Mouse (Mus musculus) ES-E14 (cell line): ENCODE measurements at regions not wholly inside any gene's neighbourhood (a gene's known extent, or its start where the extent isn't known, plus 50 kb on each side); places are given as distances from the start of the nearest gene placed in this dataset.

ENCODE experiments used
- HCFC1 ChIP-seq: IDR thresholded peaks from 2 replicates; pipeline ENCODE4 v1.6.1; 2012; ENCODE audit warnings: low read length, inconsistent platforms, borderline replicate concordance; ENCODE audit not compliant: insufficient read depth
- MAFK ChIP-seq: IDR thresholded peaks from 2 replicates; pipeline ENCODE4 v1.6.1; 2014; ENCODE audit warnings: mild to moderate bottlenecking, low read depth, low read length, inconsistent platforms; ENCODE audit not compliant: insufficient read depth
- ZC3H11A ChIP-seq: IDR thresholded peaks from 2 replicates; pipeline ENCODE4 v1.6.1; 2012; ENCODE audit warnings: low read depth, mild to moderate bottlenecking, inconsistent platforms, low read length, borderline replicate concordance

GRCm38 (mm10) chr6:51744607-51745006 is 220.9 kb downstream of the Snx10 start:
- TF ChIP-seq ZC3H11A, result no peak
- no peak for TF ChIP-seq HCFC1
- TF ChIP-seq MAFK, result no peak
